Mouse (Mus musculus) frontal cortex, postnatal 36 days (tissue): ENCODE measurements around the gene Best1.

ENCODE experiments used
- DNase-seq, 2 experiments: peaks; one replicate each; pipeline ENCODE4 v3.0.0; 2022; ENCODE audit warnings: low spot score in 2 of 2

Gene Best1

DNA sequence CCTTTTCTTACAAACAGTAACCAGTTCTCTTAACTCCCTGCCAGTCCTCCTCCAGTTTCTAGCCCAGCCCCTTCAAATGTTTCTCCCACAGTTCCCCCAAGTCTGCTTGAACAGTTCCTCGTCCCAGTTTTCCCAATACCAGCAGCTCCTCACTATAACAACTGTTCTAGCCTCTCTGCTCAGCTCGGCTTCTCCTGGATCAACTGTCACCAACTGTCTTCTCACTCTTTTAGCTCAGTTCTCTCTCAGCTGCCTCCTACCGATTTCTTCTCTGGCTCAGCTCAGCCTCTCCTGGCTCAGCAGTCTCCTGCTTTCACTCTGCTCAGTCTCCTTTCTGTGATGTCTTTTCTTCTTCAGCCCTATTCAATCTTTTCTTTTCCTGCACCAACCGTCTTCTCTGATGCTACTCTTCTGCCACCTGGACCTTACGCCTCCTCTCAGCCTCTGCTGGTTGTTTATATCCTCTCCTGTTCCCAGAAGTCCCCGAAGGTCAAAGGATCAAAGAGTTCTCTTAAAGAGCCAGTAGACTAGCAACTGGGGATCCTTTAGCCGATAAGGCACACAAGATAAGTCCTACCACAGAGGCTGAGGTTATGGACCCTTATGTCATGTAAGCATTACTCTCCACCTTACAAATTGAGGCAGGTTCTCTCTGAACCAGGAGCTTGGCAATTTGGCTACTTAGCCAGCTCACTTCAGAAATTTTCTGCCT lies 37.1 kb downstream of the Best1 start:
- no peak for DNase-seq

DNA sequence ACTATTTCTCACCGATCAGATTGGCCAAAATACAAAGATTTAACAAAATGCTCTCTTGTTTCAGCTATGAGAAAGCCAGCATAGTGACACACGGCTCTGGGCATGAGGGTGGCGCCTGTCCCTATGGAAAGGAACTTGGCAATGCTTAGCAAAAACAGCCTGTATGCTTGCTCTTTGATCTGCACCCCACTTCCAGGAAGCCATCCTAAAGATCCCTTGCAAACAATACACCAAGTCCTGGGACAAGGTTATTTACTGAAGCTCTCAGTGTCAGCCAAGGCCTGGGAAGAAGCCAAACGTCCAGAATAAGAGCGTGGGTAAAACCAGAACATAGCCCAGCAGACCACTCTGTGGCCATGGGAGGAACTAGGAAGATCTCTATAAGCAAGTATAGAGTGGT lies 40.7 kb downstream of the Best1 start:
- DNase-seq = no peak

DNA sequence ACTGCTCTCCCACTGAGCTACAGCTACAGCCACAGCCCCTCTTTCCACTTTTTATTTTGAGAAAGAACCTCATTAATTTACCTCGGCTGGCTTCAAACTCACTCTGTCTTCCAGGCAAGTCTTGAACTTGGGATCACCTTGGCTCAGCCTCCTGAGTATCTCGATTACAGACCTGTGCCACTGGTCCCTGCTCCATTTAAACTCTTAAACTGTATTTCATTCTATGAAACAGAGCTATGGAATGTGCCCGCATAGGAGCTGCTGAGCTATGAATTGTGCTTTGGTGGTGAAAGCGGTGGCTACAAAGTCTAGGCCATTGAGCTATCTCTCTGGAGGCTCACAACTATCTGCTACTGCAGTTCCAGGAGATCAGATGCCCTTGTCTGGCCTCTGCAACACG lies 43.5 kb downstream of the Best1 start:
- no peak for DNase-seq

GRCm38 (mm10) chr19:9956624-9957388 lies 44.6 kb downstream of the Best1 start:
- no peak for DNase-seq

GRCm38 (mm10) chr19:9955438-9955837 lies 46.0 kb downstream of the Best1 start:
- no peak for DNase-seq

DNA sequence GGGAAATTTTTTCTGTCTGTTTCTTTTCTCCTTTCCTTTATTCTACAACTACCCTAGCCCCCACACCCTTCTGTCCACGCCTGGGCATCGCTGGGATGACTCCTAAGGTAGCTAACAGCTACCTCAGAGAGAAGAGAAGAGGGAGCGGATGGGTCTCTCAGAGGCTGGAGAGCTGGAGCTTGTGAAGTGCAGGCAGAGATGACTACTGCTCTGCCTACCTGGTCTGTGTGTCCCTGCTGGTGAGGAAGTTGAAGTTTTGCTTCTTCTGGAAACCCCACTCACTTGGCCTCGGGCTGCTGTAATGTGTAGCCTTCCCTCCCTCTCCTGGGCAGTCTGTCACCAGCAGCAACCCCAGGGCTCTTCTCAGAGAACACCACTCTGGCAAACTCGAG lies 46.6 kb downstream of the Best1 start:
- no peak for DNase-seq

DNA sequence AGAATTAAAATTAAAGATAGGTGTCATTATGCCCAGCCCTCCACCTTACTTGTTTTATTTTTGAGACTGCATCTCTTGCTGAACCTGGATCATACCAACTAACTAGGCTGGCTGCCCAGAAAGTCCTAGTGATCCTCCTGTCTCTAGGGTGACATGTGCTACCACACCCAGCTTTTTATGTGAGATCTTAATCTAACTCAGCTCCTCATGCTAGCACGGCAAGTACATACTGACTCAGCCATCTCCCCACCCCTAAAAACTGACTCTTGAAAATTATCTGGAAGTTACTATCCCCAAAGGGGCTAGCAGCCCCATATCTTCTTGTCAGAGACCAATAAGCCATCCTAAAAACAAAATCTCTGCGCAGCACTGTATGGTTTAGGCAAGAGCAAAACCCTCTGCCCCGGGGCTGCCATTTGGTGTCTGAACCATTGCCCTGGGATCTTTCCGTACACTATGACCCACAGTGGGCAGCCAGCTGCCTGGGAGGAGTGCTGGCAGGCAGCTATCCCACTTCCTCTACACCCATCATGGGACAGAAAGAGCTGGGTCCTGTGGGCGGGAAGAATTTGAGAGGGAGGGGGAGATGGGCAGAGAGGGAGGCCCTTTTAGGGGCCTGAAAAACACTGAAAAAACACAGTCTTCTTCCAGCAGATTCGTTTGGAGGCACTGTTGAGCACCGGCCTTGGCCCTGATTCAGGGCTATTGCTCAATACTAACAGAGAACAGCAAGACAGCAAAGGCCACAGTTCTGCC lies 47.2 kb downstream of the Best1 start:
- DNase-seq = peak in 1 of 2 experiments; percentile 61

DNA sequence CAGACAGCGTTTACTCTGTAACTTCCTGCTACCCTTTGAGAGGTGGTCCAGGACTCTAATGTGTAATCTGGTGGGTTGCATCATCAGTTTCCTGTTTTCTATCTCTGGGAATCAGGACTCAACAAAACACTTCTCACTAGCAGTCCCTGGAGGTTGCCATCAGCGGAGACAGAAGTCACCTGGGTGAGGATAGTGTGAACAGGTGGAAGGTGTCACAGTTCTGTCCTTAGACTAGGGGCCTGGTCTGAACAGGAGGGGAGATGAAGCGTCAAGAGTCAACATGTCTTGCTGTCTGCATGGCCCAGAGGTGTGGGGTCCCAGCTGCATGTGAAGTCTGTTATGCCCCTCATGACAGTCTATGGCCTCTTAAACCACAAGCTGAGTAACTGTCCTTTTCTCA lies 48.5 kb downstream of the Best1 start:
- no peak for DNase-seq

- DNase-seq = no peak
These were observed 49.0 kb downstream of the Best1 start for GRCm38 (mm10) chr19:9952390-9952789.

DNA sequence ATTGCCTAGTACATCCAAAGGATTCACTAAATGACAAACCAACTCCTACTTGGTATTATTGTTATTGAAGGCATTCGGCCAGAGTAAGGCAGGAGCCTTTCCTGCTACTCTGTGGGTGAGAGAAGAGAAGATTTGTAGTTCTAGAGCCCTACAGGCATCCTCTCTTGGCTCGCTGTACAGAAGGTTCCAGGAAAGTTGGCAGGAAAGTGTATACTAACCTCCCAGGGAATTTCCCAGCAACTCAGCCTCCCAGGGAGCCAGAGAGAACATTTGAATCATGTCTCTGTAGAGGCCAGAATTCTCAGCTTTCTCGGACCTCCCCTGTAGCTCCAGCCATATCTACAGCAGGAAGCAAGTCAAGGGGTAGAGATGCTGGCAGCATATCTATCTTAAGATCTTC lies 54.4 kb downstream of the Best1 start:
- no peak for DNase-seq

DNA sequence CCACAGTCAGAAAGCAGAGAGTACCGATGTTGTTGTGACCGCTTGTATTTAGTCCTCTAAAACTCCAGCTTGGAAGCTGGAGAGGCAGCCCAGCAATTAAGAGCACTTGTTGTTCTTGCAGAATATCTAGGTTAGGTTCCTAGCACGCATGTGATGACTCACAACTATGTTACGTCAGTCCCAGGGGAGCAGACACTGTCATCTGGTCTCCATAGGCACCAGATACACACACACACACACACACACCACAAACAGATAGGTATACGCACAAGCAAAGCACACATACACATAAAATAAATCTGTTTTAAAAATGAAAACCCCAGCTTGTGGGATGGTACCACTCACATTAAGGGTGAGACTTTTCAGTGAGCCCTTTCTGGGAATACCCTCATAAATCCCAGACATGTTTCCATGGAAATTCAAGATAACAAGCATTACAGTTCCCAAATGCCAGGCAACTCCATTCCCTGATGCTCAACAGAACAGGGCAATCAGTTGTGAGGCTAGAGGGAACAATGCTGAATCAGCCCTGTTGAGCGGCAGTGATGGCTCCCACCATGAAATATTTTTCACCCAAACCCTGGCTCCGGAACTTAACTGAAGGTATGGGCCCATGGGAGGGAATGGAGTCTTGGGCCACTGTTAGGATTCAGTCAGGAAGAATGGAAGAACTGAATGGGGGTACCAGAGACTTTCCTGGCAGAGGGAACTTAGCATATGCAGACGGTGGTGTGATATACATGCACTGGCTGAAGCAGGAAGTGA lies 55.5 kb downstream of the Best1 start:
- DNase-seq = no peak

- no peak for DNase-seq
These were observed 58.6 kb downstream of the Best1 start for GRCm38 (mm10) chr19:9942539-9943533.

DNA sequence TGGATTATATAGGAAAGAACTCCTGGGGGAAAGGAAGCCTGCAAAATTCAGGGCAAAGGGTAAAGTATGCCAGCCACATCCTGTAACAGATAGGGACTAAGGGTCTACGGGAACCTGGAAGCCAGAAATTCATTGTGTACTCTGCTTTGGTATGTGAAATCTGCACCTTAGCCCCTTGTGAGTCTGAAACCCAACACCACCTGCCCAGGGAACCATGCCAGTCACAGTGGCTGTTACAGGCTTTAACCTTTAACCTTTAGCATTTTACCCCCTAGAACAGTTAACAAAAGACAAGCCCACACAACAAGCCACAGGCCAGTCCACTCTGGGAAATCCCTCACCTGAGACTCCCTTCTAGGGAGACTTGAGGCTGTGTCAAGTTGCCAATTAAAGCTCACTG lies 59.6 kb downstream of the Best1 start:
- no peak for DNase-seq

DNA sequence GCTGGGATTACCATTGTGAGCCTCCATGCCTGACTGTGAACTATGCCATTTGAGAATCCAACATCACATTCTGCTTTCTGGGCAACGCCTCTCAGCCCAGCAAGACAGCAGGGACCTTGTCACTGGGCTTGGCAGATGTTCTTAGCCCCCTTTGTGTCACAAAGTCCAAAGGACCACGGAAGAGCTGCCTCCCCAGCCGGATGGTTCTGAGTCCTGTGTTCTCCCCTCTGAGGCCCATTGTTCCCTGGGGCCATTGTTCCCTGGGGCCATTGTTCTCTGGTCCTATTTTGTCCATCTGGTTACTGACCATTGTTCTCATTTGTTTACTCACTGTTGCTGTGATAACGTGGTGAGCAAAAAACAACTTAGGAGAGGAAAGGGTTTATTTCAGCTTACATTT lies 60.5 kb downstream of the Best1 start:
- DNase-seq = no peak

DNA sequence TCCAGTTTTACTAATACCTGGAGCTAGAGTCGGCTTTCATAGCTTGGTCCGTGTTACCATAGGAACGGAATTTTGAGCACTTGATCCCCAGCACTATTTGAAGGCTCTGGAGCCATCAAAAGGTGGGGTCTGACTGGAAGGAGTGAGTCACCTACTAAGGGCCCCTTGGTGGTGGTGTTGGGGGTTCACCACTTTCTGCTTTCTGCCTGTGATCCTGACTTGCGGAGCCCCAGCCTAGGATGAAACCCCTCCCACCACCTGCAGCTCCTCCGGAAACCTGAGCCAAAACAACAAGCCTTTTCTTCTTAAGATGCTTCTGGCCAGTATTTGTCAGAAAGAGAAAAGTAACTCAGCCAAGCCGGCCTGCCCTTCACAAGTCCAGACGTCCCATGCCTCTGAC lies 61.6 kb downstream of the Best1 start:
- no peak for DNase-seq

- DNase-seq = no peak
These were observed 62.6 kb downstream of the Best1 start for GRCm38 (mm10) chr19:9938824-9939303.

DNA sequence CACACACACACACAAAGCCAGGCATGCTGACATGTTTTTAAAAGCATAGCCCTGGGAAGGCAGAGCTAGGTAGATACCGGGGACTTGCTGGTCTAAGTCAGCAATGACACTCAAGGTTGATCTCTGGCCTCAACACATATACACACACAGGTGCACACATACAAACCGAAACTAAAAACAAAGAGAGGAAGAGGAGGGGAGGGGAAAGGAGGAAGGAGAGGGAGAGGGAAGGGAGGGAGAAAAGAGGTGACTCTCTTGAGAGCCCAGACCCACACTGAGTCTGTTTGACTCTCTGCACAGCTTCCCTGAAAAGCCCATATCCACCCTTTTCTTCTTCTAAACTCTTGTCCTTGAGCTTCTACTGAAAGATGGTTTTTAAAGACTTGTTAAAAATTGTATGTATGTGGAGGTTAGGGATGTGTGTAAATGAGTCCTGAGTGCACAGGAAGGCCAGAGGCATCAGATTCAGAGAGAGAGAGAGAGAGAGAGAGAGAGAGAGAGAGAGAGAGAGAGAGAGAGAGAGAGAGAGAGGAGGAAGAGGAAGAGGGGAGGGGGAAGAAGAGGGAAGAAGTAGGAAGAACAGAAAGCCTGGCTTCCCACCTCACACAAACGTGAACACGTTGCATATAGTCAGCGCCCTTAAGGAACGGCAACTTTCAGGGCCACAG lies 63.1 kb downstream of the Best1 start:
- DNase-seq = no peak

GRCm38 (mm10) chr19:9937428-9937827 lies 64.0 kb downstream of the Best1 start:
- DNase-seq = no peak

GRCm38 (mm10) chr19:9936579-9936978 lies 64.9 kb downstream of the Best1 start:
- no peak for DNase-seq
